Mouse (Mus musculus): ENCODE measurements at regions not wholly inside any gene's neighbourhood (a gene's known extent, or its start where the extent isn't known, plus 50 kb on each side); places are given as distances from the start of the nearest gene placed in this dataset.
"Not testable (repeated sequence)": the region's sequence is repeated elsewhere in the genome, so short reads cannot be mapped to it uniquely, and the experiment has no call there.

- H3K4me1 ChIP-seq (ENCODE audit: control insufficient read depth in 2 of 2, insufficient read depth in 2 of 2, low read length in 2 of 2, poor library complexity in 1 of 2): no peaks in the 10 kb centered on the region
- H3K4me3 ChIP-seq (ENCODE audit: insufficient read depth in 1 of 2, low read depth in 1 of 2, low read length in 2 of 2, poor library complexity in 1 of 2, severe bottlenecking in 1 of 2): no peak overlapping the region
- no peaks in the 10 kb centered on the region for H3K36me3 ChIP-seq (ENCODE audit: control insufficient read depth, insufficient read depth, low read length, poor library complexity, severe bottlenecking)
- no peak overlapping the region for H3K27ac ChIP-seq (ENCODE audit: insufficient read depth, low read depth, low read length, poor library complexity, severe bottlenecking)
- in situ Hi-C loops (cut with MboI; ENCODE audit: low sequenced_read_pairs in 2 of 2, unreplicated experiment in 2 of 2): no loop called here
- H3K9me3 ChIP-seq (ENCODE audit: control insufficient read depth, insufficient read depth, low read depth, low read length): no peaks in the 10 kb centered on the region
- TF ChIP-seq ZC3H11A (IDR thresholded peaks at IDR 0.05; ENCODE audit: borderline replicate concordance, low read depth, low read length) (no peak), ZNF384 (IDR thresholded peaks at IDR 0.05; ENCODE audit: low read depth, low read length) (no peak), MAFK (IDR thresholded peaks at IDR 0.05; ENCODE audit: insufficient read depth, low read depth, low read length) (no peak), CHD2 (IDR thresholded peaks at IDR 0.05; ENCODE audit: low read depth, low read length) (no peak), HCFC1 (IDR thresholded peaks at IDR 0.05; ENCODE audit: borderline replicate concordance, insufficient read depth, low read length) (no peak)
- H3K9ac ChIP-seq (ENCODE audit: insufficient read depth, low read depth, low read length, poor library complexity, severe bottlenecking): no peak overlapping the region
- no peak for DNase-seq (ENCODE audit: low read depth, low spot score)
Measured at GRCm38 (mm10) chr2:10658317-10658716, 288.0 kb downstream of the Sfmbt2 start.

- DNase-seq (ENCODE audit: low read depth, low spot score): peak; percentile 12
- H3K4me1 ChIP-seq (ENCODE audit: control insufficient read depth in 2 of 2, insufficient read depth in 2 of 2, low read length in 2 of 2, poor library complexity in 1 of 2); H3K9me3 ChIP-seq (ENCODE audit: control insufficient read depth, insufficient read depth, low read depth, low read length); H3K4me3 ChIP-seq (ENCODE audit: insufficient read depth in 1 of 2, low read depth in 1 of 2, low read length in 2 of 2, poor library complexity in 1 of 2, severe bottlenecking in 1 of 2); in situ Hi-C loops (cut with MboI; ENCODE audit: low sequenced_read_pairs in 2 of 2, unreplicated experiment in 2 of 2); H3K27ac ChIP-seq (ENCODE audit: insufficient read depth, low read depth, low read length, poor library complexity, severe bottlenecking); H3K36me3 ChIP-seq (ENCODE audit: control insufficient read depth, insufficient read depth, low read length, poor library complexity, severe bottlenecking); H3K9ac ChIP-seq (ENCODE audit: insufficient read depth, low read depth, low read length, poor library complexity, severe bottlenecking): not testable (repeated sequence)
Measured at GRCm38 (mm10) chr2:10667915-10668314, 297.6 kb downstream of the Sfmbt2 start.

- in situ Hi-C loops (cut with MboI; ENCODE audit: low sequenced_read_pairs in 2 of 2, unreplicated experiment in 2 of 2): no loop called here
- no peak overlapping the region for H3K4me3 ChIP-seq (ENCODE audit: insufficient read depth in 1 of 2, low read depth in 1 of 2, low read length in 2 of 2, poor library complexity in 1 of 2, severe bottlenecking in 1 of 2)
- H3K4me1 ChIP-seq (ENCODE audit: control insufficient read depth in 2 of 2, insufficient read depth in 2 of 2, low read length in 2 of 2, poor library complexity in 1 of 2): no peaks in the 10 kb centered on the region; a peak in 1 of 4 replicates
- TF ChIP-seq ZNF384 (IDR thresholded peaks at IDR 0.05; ENCODE audit: low read depth, low read length) (no peak), HCFC1 (IDR thresholded peaks at IDR 0.05; ENCODE audit: borderline replicate concordance, insufficient read depth, low read length) (no peak), CHD2 (IDR thresholded peaks at IDR 0.05; ENCODE audit: low read depth, low read length) (no peak), ZC3H11A (IDR thresholded peaks at IDR 0.05; ENCODE audit: borderline replicate concordance, low read depth, low read length) (no peak), MAFK (IDR thresholded peaks at IDR 0.05; ENCODE audit: insufficient read depth, low read depth, low read length) (no peak)
- no peak overlapping the region for H3K9ac ChIP-seq (ENCODE audit: insufficient read depth, low read depth, low read length, poor library complexity, severe bottlenecking)
- no peak for DNase-seq (ENCODE audit: low read depth, low spot score)
- no peaks in the 10 kb centered on the region for H3K36me3 ChIP-seq (ENCODE audit: control insufficient read depth, insufficient read depth, low read length, poor library complexity, severe bottlenecking)
- H3K27ac ChIP-seq (ENCODE audit: insufficient read depth, low read depth, low read length, poor library complexity, severe bottlenecking): no peak overlapping the region
- H3K9me3 ChIP-seq (ENCODE audit: control insufficient read depth, insufficient read depth, low read depth, low read length): no peaks in the 10 kb centered on the region
Measured at GRCm38 (mm10) chr2:10670423-10671298, 300.4 kb downstream of the Sfmbt2 start.

GRCm38 (mm10) chr2:10671299-10671632, 301.0 kb downstream of the Sfmbt2 start:
- TF ChIP-seq MAFK (IDR thresholded peaks at IDR 0.05; ENCODE audit: insufficient read depth, low read depth, low read length): no peak
- no peak for TF ChIP-seq HCFC1 (IDR thresholded peaks at IDR 0.05; ENCODE audit: borderline replicate concordance, insufficient read depth, low read length)
- no peak for TF ChIP-seq ZNF384 (IDR thresholded peaks at IDR 0.05; ENCODE audit: low read depth, low read length)
- TF ChIP-seq ZC3H11A (IDR thresholded peaks at IDR 0.05; ENCODE audit: borderline replicate concordance, low read depth, low read length): no peak
- TF ChIP-seq CHD2 (IDR thresholded peaks at IDR 0.05; ENCODE audit: low read depth, low read length): no peak
- H3K27ac ChIP-seq (ENCODE audit: insufficient read depth, low read depth, low read length, poor library complexity, severe bottlenecking): no peak overlapping the region
- in situ Hi-C loops (cut with MboI; ENCODE audit: low sequenced_read_pairs in 2 of 2, unreplicated experiment in 2 of 2): no loop called here
- no peak overlapping the region for H3K4me3 ChIP-seq (ENCODE audit: insufficient read depth in 1 of 2, low read depth in 1 of 2, low read length in 2 of 2, poor library complexity in 1 of 2, severe bottlenecking in 1 of 2)
- H3K4me1 ChIP-seq (ENCODE audit: control insufficient read depth in 2 of 2, insufficient read depth in 2 of 2, low read length in 2 of 2, poor library complexity in 1 of 2): no peaks in the 10 kb centered on the region; a peak in 1 of 4 replicates
- H3K9ac ChIP-seq (ENCODE audit: insufficient read depth, low read depth, low read length, poor library complexity, severe bottlenecking): no peak overlapping the region
- H3K36me3 ChIP-seq (ENCODE audit: control insufficient read depth, insufficient read depth, low read length, poor library complexity, severe bottlenecking): no peaks in the 10 kb centered on the region
- no peaks in the 10 kb centered on the region for H3K9me3 ChIP-seq (ENCODE audit: control insufficient read depth, insufficient read depth, low read depth, low read length)
- DNase-seq (ENCODE audit: low read depth, low spot score): no peak

GRCm38 (mm10) chr2:10672196-10672595, 301.9 kb downstream of the Sfmbt2 start:
- H3K9ac ChIP-seq (ENCODE audit: insufficient read depth, low read depth, low read length, poor library complexity, severe bottlenecking): no peak overlapping the region
- no peaks in the 10 kb centered on the region for H3K36me3 ChIP-seq (ENCODE audit: control insufficient read depth, insufficient read depth, low read length, poor library complexity, severe bottlenecking)
- in situ Hi-C loops (cut with MboI; ENCODE audit: low sequenced_read_pairs in 2 of 2, unreplicated experiment in 2 of 2): no loop called here
- no peaks in the 10 kb centered on the region; a peak in 1 of 4 replicates for H3K4me1 ChIP-seq (ENCODE audit: control insufficient read depth in 2 of 2, insufficient read depth in 2 of 2, low read length in 2 of 2, poor library complexity in 1 of 2)
- no peak for DNase-seq (ENCODE audit: low read depth, low spot score)
- H3K4me3 ChIP-seq (ENCODE audit: insufficient read depth in 1 of 2, low read depth in 1 of 2, low read length in 2 of 2, poor library complexity in 1 of 2, severe bottlenecking in 1 of 2): no peak overlapping the region
- TF ChIP-seq MAFK (IDR thresholded peaks at IDR 0.05; ENCODE audit: insufficient read depth, low read depth, low read length) (no peak), HCFC1 (IDR thresholded peaks at IDR 0.05; ENCODE audit: borderline replicate concordance, insufficient read depth, low read length) (no peak), CHD2 (IDR thresholded peaks at IDR 0.05; ENCODE audit: low read depth, low read length) (no peak), ZC3H11A (IDR thresholded peaks at IDR 0.05; ENCODE audit: borderline replicate concordance, low read depth, low read length) (no peak), ZNF384 (IDR thresholded peaks at IDR 0.05; ENCODE audit: low read depth, low read length) (no peak)
- no peak overlapping the region for H3K27ac ChIP-seq (ENCODE audit: insufficient read depth, low read depth, low read length, poor library complexity, severe bottlenecking)
- no peaks in the 10 kb centered on the region for H3K9me3 ChIP-seq (ENCODE audit: control insufficient read depth, insufficient read depth, low read depth, low read length)
